Mouse (Mus musculus) midbrain, embryonic 10.5 days (tissue): ENCODE measurements around the gene Fhl2. TPM values are rescaled to one million over a fixed set of nuclear protein-coding genes. Genes with fewer than 3 reads are reported as not detected.

Experiments used
- DNase-seq: peaks from one replicate; pipeline ENCODE4 v3.0.0-alpha.2; 2017; ENCODE audit warnings: low spot score
- H3K27ac ChIP-seq: fragments of 300-500 bp; sonication (generic); replicated peaks from 2 replicates; pipeline ENCODE4 v1.5.1; 2016; ENCODE audit warnings: mild to moderate bottlenecking
- H3K27me3 ChIP-seq: fragments of 300-500 bp; sonication (generic); 2 replicates; pipeline ENCODE4 v1.6.1; 2016; ENCODE audit warnings: low read depth, mild to moderate bottlenecking; ENCODE audit not compliant: poor library complexity, severe bottlenecking
- H3K36me3 ChIP-seq: fragments of 300-500 bp; sonication (generic); 2 replicates; pipeline ENCODE4 v1.6.1; 2016; ENCODE audit warnings: mild to moderate bottlenecking, moderate library complexity
- H3K4me1 ChIP-seq: fragments of 300-500 bp; sonication (generic); 2 replicates; pipeline ENCODE4 v1.6.1; 2016
- H3K4me3 ChIP-seq: fragments of 300-500 bp; sonication (generic); 2 replicates; pipeline ENCODE4 v1.5.1; 2016; ENCODE audit warnings: mild to moderate bottlenecking, moderate library complexity
- H3K9me3 ChIP-seq: fragments of 300-500 bp; sonication (generic); replicated peaks from 2 replicates; pipeline ENCODE4 v1.6.1; 2016; ENCODE audit warnings: mild to moderate bottlenecking
- WGBS: fragments of 180-500 bp; shearing (Covaris S2); methylation state at CpG from one replicate; pipeline ENCODE4 v1.1.7; 2016; 5-methylcytosine and 5-hydroxymethylcytosine counted together
- polyA plus RNA-seq: library from polyadenylated mRNA; unstranded; fragments of >200 nt; fragmentation: Nextera tagmentation; extraction: Ambion mirVana; gene quantifications from 2 replicates; pipeline ENCODE4 v1.2.1, GENCODE M21; 2016

Fhl2 gene
- polyA plus RNA-seq, 1 experiment from 2014 or later = 6.8 TPM

DNA sequence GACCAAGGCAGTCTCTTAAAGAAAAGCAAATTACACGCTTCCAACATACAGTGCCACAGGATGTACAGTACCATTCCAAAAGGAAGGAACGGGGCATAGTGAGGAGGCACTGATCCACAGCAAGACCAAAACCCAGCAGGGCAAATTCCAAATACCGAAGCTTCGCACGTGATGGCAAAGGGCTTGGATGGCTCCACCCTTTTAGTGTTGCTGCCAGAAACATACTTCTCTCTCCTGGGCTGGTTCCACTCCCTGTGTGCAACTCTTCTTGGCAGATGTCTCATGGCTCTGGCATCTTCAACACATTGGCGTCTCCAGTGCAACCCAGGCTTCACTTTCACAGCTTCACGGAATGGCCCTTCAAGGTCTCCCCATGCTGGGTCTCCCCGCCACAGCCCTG, 79.3 kb downstream of the Fhl2 start:
- no peak overlapping the region for H3K27ac ChIP-seq
- DNase-seq = no peak
- H3K4me3 ChIP-seq = no peak overlapping the region
- H3K9me3 ChIP-seq = peaks cover 7% of the 10 kb centered on the region
- H3K4me1 ChIP-seq = no peaks in the 10 kb centered on the region
- no peaks in the 10 kb centered on the region for H3K27me3 ChIP-seq
- 95% methylated on average over 8 of the region's 8 CpGs for WGBS
- peaks cover 75% of the 10 kb centered on the region for H3K36me3 ChIP-seq

GRCm38 (mm10) chr1:43112882-43113281, 83.9 kb downstream of the Fhl2 start:
- WGBS = 93% methylated on average over 2 of the region's 2 CpGs
- no peak for DNase-seq
- Histone ChIP-seq H3K4me3 (no peak overlapping the region), H3K9me3 (no peaks in the 10 kb centered on the region; the same call in 1 of the 2 replicates), H3K36me3 (peaks cover 96% of the 10 kb centered on the region), H3K27me3 (no peaks in the 10 kb centered on the region), H3K27ac (no peak overlapping the region), H3K4me1 (no peaks in the 10 kb centered on the region)

- 60% methylated on average over 4 of the region's 4 CpGs for WGBS
- Histone ChIP-seq H3K9me3 (peaks cover under 1% of the 10 kb centered on the region; the same call in 1 of the 2 replicates), H3K4me3 (no peak overlapping the region), H3K4me1 (no peaks in the 10 kb centered on the region), H3K27me3 (no peaks in the 10 kb centered on the region), H3K36me3 (peaks cover 96% of the 10 kb centered on the region), H3K27ac (no peak overlapping the region)
- peak; percentile 57 for DNase-seq
Measured at GRCm38 (mm10) chr1:43110556-43110955, 86.2 kb downstream of the Fhl2 start.

- peaks cover 95% of the 10 kb centered on the region for H3K36me3 ChIP-seq
- no peak for DNase-seq
- H3K4me1 ChIP-seq = no peaks in the 10 kb centered on the region
Measured at GRCm38 (mm10) chr1:43108729-43109128, 88.1 kb downstream of the Fhl2 start.

DNA sequence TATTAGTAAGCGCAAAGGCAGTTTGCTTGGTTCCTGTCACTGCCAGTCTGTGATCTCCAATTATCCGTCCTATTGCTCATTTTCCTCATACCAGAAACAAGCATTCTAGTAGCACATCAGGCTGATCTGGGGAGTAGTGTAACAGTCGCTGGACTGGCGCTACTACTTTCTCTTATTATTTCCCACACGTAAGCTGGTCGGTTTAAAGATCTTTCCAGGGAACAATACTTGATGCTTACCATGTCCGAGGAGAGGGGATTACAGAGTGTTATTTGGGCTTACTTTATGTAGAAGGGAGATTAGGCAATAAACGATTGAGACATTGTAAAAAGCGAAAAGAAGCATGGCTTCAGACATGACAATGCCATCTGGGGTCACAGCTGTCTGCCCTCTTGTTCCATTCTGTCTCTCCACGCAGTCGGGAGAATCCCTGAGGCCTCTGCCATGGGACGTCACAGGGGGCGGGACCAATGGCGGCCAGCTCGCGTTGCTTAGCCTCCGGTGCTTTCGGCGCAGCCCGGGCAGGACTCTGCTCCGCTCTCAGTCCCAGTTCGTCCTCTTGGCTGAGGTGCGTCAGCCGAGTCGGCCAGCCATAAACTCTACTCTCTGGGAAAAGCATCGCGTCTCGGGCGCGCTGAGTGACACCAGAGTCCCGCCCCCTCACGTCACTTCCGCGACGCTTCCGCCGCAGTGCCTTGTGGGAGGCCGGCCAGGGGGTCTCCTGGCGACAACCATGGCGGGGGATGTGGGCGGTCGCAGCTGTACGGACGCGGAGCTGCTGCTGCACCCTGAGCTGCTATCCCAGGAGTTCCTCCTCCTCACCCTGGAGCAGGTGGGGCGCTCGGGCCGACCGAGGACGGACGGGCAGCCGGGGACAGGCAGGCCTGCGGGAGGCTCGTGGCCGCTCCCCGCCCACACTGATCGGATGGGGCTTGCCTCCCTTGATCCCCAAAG, 98.5 kb downstream of the Fhl2 start, which contains the start of the genes Tgfbrap1 and AI597479:
Gene Tgfbrap1, minus strand, starts transcription at position 607 of the 954 bp plus-strand sequence.
Gene AI597479, plus strand, starts transcription at position 680 of the 954 bp plus-strand sequence.
- Histone ChIP-seq H3K36me3 (peaks cover 24% of the 10 kb centered on the region), H3K9me3 (no peaks in the 10 kb centered on the region), H3K4me3 (peak within 1 kb of the TSS; percentile 92), H3K27ac (peak within 1 kb of the TSS; percentile 95), H3K27me3 (peaks cover 22% of the 10 kb centered on the region; the same call in 1 of the 2 replicates), H3K4me1 (peaks cover 21% of the 10 kb centered on the region)
- peak; percentile 95 for DNase-seq
- WGBS = under 1% methylated on average over 57 of the region's 57 CpGs

More at GRCm38 (mm10) chr1:43108729-43109128, 88.1 kb downstream of the Fhl2 start:
- 89% methylated on average over 2 of the region's 2 CpGs for WGBS
- H3K27me3 ChIP-seq = no peaks in the 10 kb centered on the region
- no peak overlapping the region for H3K4me3 ChIP-seq
- no peak overlapping the region for H3K27ac ChIP-seq
- H3K9me3 ChIP-seq = peaks cover 9% of the 10 kb centered on the region; the same call in 1 of the 2 replicates

DNA sequence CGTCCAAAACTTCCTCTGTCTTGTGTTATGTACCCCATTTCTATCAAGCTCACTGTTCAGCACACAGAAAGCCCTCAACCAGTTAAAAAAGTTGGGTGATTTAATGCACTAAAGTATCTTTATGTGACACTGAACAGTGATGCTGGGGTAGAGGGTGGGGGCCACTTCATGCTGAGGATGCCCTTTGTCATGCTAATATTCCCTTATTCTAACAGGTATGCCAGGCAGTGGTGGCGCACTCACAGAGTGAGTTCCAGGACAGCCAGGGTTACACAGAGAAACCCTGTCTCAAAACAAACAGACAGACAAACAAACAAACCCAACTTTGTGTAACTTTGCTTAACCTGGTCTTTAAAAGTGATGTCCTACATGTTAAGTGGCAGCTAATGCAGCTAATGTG, 102.6 kb downstream of the Fhl2 start:
- WGBS = 79% methylated on average over 2 of the region's 2 CpGs

GRCm38 (mm10) chr1:43092056-43093015, 104.4 kb downstream of the Fhl2 start:
- peak; percentile 78 for DNase-seq
- WGBS = 2% methylated on average over 98 of the region's 102 CpGs
- H3K36me3 ChIP-seq = no peaks in the 10 kb centered on the region

More for the DNA sequence above, 102.6 kb downstream of the Fhl2 start:
- no peaks in the 10 kb centered on the region for H3K36me3 ChIP-seq
- H3K4me3 ChIP-seq = no peak overlapping the region
- no peaks in the 10 kb centered on the region for H3K9me3 ChIP-seq
- peaks cover 22% of the 10 kb centered on the region; the same call in 1 of the 2 replicates for H3K27me3 ChIP-seq
- peaks cover 31% of the 10 kb centered on the region for H3K4me1 ChIP-seq
- no peak overlapping the region for H3K27ac ChIP-seq
- DNase-seq = no peak

GRCm38 (mm10) chr1:43091306-43092055, 105.3 kb downstream of the Fhl2 start:
- no peak for DNase-seq
- WGBS = 53% methylated on average over 13 of the region's 13 CpGs
- H3K9me3 ChIP-seq = no peaks in the 10 kb centered on the region
- H3K4me1 ChIP-seq = peaks cover 24% of the 10 kb centered on the region
- no peaks in the 10 kb centered on the region for H3K36me3 ChIP-seq
- H3K27me3 ChIP-seq = peaks cover 15% of the 10 kb centered on the region; the same call in 1 of the 2 replicates
- H3K4me3 ChIP-seq = peak overlapping the region; percentile 86
- H3K27ac ChIP-seq = peak overlapping the region; percentile 92

More at GRCm38 (mm10) chr1:43092056-43093015, 104.4 kb downstream of the Fhl2 start:
- Histone ChIP-seq H3K4me3 (peak overlapping the region; percentile 86), H3K27ac (peak overlapping the region; percentile 92), H3K9me3 (no peaks in the 10 kb centered on the region), H3K4me1 (peaks cover 27% of the 10 kb centered on the region), H3K27me3 (peaks cover 22% of the 10 kb centered on the region; the same call in 1 of the 2 replicates)

DNA sequence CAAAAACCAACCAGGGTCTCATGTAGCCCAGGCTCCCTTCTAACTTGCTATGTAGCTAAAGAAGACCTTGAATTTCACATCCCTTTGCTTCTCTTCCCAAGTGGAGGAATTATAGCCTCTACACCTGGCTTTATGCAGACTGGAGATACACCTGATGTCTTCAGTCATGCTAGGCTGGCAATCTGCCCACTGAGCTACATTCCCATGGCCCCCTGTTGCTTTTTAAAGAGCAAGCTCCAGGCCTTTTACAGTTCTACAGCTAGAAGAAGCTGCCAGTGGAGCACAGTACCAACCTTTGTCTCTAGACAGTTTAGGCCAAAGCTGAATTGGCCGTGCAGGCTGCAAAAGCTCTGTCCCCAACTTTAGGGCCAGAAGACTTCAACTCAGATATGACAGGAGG, 106.4 kb downstream of the Fhl2 start:
- peaks cover 24% of the 10 kb centered on the region for H3K4me1 ChIP-seq
- DNase-seq = no peak
- H3K36me3 ChIP-seq = peaks cover 6% of the 10 kb centered on the region; the same call in 1 of the 2 replicates
- H3K27me3 ChIP-seq = peaks cover 4% of the 10 kb centered on the region; the same call in 1 of the 2 replicates
- no peak overlapping the region for H3K27ac ChIP-seq
- H3K9me3 ChIP-seq = no peaks in the 10 kb centered on the region; the same call in 1 of the 2 replicates
- no peak overlapping the region for H3K4me3 ChIP-seq
- 87% methylated on average over 1 of the region's 1 CpGs for WGBS

DNA sequence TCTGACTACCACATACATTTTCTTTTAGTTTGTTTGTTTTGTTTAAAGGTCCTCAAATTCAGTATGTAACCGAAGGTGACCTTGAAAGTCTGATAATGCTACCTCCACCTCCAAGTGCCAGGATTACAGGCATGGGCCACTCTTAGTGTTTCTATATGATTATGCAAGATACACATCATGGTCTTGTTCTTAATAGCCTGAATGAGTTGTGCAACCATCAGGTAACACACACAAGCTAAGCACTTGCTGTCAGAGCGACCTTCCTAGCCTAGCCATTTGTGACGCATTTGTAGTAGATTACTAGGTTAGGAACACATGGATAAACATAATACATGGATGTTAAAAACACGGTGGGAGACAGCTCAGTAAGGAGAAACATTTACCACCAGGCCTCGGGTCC, 113.8 kb downstream of the Fhl2 start:
- Histone ChIP-seq H3K4me1 (peaks cover 5% of the 10 kb centered on the region; the same call in 1 of the 2 replicates), H3K36me3 (peaks cover 13% of the 10 kb centered on the region), H3K4me3 (no peak overlapping the region), H3K9me3 (no peaks in the 10 kb centered on the region; the same call in 1 of the 2 replicates), H3K27ac (no peak overlapping the region), H3K27me3 (no peaks in the 10 kb centered on the region)
- no peak for DNase-seq
- WGBS = 90% methylated on average over 5 of the region's 5 CpGs

GRCm38 (mm10) chr1:43078124-43078523, 118.7 kb downstream of the Fhl2 start:
- no peaks in the 10 kb centered on the region for H3K4me1 ChIP-seq
- H3K27me3 ChIP-seq = no peaks in the 10 kb centered on the region
- WGBS = 93% methylated on average over 2 of the region's 2 CpGs

More at GRCm38 (mm10) chr1:43078124-43078523, 118.7 kb downstream of the Fhl2 start:
- H3K4me3 ChIP-seq = no peak overlapping the region
- peaks cover 25% of the 10 kb centered on the region for H3K36me3 ChIP-seq
- no peaks in the 10 kb centered on the region for H3K9me3 ChIP-seq
- H3K27ac ChIP-seq = no peak overlapping the region
- no peak for DNase-seq
